Mouse (Mus musculus) ES-Bruce4 (cell line): ENCODE measurements around the gene Rps6ka2. TPM values are rescaled to one million over a fixed set of nuclear protein-coding genes. Genes with fewer than 3 reads are reported as not detected.
"Not testable (repeated sequence)": the region's sequence is repeated elsewhere in the genome, so short reads cannot be mapped to it uniquely, and the experiment has no call there.

Experiments
- H3K27ac ChIP-seq: 2 replicates; pipeline ENCODE4 v1.5.1; 2012; ENCODE audit warnings: low read length, inconsistent platforms; ENCODE audit not compliant: insufficient read depth
- H3K27me3 ChIP-seq: 2 replicates; pipeline ENCODE4 v1.6.1; 2012; ENCODE audit warnings: mild to moderate bottlenecking, low read length, inconsistent platforms; ENCODE audit not compliant: control insufficient read depth, poor library complexity, insufficient read depth, severe bottlenecking
- H3K36me3 ChIP-seq: 2 replicates; pipeline ENCODE4 v1.6.1; 2012; ENCODE audit warnings: inconsistent platforms, mild to moderate bottlenecking, low read length, moderate library complexity; ENCODE audit not compliant: control insufficient read depth, poor library complexity, insufficient read depth, severe bottlenecking
- H3K4me1 ChIP-seq: one replicate; pipeline ENCODE4 v1.8.1; 2011; ENCODE audit warnings: low read length; ENCODE audit not compliant: control insufficient read depth, insufficient read depth
- H3K4me3 ChIP-seq: 2 replicates; pipeline ENCODE4 v1.5.1; 2011; ENCODE audit warnings: low read depth, mild to moderate bottlenecking, low read length
- H3K9ac ChIP-seq: 2 replicates; pipeline ENCODE4 v1.6.1; 2012; ENCODE audit warnings: low read depth, mild to moderate bottlenecking, inconsistent platforms; ENCODE audit not compliant: poor library complexity, severe bottlenecking
- H3K9me3 ChIP-seq: replicated peaks from 2 replicates; pipeline ENCODE4 v1.6.1; 2012; ENCODE audit warnings: mild to moderate bottlenecking, low read length, inconsistent platforms; ENCODE audit not compliant: control insufficient read depth, poor library complexity, insufficient read depth, severe bottlenecking
- CTCF ChIP-seq: IDR thresholded peaks from one replicate; pipeline ENCODE4 v1.8.1; 2011; ENCODE audit warnings: low read depth, low read length
- EP300 ChIP-seq: IDR thresholded peaks from 2 replicates; pipeline ENCODE4 v1.6.1; 2011; ENCODE audit warnings: low read depth, low read length; ENCODE audit not compliant: insufficient read depth
- POLR2A ChIP-seq: IDR thresholded peaks from one replicate; pipeline ENCODE4 v1.8.1; 2011; ENCODE audit warnings: low read length; ENCODE audit not compliant: insufficient read depth
- polyA plus RNA-seq: library from polyadenylated mRNA; stranded (reverse); fragments of >200 nt; gene quantifications from 2 replicates; pipeline ENCODE4 v1.2.4, GENCODE M21; 2011; ENCODE audit warnings: low read depth; ENCODE audit not compliant: missing spikeins, insufficient read depth, insufficient read length

The Rps6ka2 gene
- polyA plus RNA-seq, 1 experiment: 26.6 TPM

- TF ChIP-seq POLR2A (no peak), EP300 (no peak), CTCF (no peak)
- H3K9me3 ChIP-seq: no peaks in the 10 kb centered on the region
- no peak overlapping the region for H3K9ac ChIP-seq
- no peak overlapping the region for H3K27ac ChIP-seq
- H3K27me3 ChIP-seq: no peaks in the 10 kb centered on the region
- H3K4me3 ChIP-seq: no peak overlapping the region
- H3K4me1 ChIP-seq: peaks cover 2% of the 10 kb centered on the region
- H3K36me3 ChIP-seq: no peaks in the 10 kb centered on the region
These were observed 8.3 kb downstream of the Rps6ka2 start for GRCm38 (mm10) chr17:7178196-7178595.

- no peaks in the 10 kb centered on the region for H3K9me3 ChIP-seq
- peaks cover 2% of the 10 kb centered on the region for H3K4me1 ChIP-seq
- H3K27ac ChIP-seq: no peak overlapping the region
- H3K27me3 ChIP-seq: no peaks in the 10 kb centered on the region
- H3K9ac ChIP-seq: no peak overlapping the region
- no peaks in the 10 kb centered on the region for H3K36me3 ChIP-seq
- TF ChIP-seq EP300 (no peak), CTCF (no peak), POLR2A (no peak)
- no peak overlapping the region for H3K4me3 ChIP-seq
These were observed 12.3 kb downstream of the Rps6ka2 start for GRCm38 (mm10) chr17:7182187-7182586.

- H3K9ac ChIP-seq, H3K36me3 ChIP-seq, H3K9me3 ChIP-seq, H3K27me3 ChIP-seq, H3K4me3 ChIP-seq, H3K27ac ChIP-seq, H3K4me1 ChIP-seq: not testable (repeated sequence)
These were observed 17.1 kb downstream of the Rps6ka2 start for GRCm38 (mm10) chr17:7187037-7187436.

DNA sequence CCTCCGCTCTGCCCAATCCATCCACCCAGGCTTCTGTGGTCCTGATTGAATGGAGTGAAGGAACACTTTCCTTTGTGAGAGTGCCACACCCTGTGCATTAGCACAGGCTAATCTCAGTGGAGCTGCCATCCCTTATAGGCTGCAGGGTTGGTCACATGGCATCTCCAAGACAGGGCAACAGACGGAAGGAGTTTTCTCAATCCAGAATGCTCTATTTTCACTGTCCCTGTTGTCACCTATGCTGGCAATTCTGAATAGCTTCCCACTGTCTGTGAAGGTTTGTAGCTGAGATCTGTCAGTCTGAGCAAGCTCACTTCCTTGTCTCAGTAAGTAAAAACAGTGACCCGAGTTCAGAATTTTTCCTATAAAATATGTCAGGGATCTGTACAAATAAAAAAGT lies 19.5 kb downstream of the Rps6ka2 start:
- Histone ChIP-seq H3K4me1 (no peaks in the 10 kb centered on the region), H3K27me3 (no peaks in the 10 kb centered on the region), H3K4me3 (no peak overlapping the region), H3K9me3 (no peaks in the 10 kb centered on the region), H3K36me3 (no peaks in the 10 kb centered on the region), H3K27ac (no peak overlapping the region), H3K9ac (no peak overlapping the region)
- TF ChIP-seq POLR2A: no peak
- no peak for TF ChIP-seq EP300
- no peak for TF ChIP-seq CTCF

DNA sequence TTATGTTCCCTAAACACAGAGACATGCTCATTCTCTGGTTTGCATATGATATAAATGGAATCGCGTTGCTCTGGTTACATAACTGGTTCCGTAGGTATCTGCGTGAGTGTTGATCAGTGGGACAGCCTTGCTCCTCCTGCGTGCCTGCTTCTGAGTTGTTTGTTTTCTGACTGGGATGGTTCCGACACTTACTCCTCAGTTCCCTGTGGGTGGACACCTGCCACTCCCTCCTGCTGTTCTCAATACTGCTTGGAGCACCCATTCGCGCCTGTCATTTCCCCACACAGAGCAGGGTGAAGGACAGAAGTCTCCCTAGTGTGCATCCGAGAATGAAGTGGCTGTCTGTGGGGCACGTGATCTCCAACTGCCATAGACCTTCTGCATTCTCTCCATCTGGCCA lies 20.1 kb downstream of the Rps6ka2 start:
- H3K9me3 ChIP-seq: no peaks in the 10 kb centered on the region
- H3K4me3 ChIP-seq: no peak overlapping the region
- no peak overlapping the region for H3K9ac ChIP-seq
- TF ChIP-seq CTCF: no peak
- no peak for TF ChIP-seq EP300
- H3K27me3 ChIP-seq: no peaks in the 10 kb centered on the region
- H3K4me1 ChIP-seq: no peaks in the 10 kb centered on the region
- no peaks in the 10 kb centered on the region for H3K36me3 ChIP-seq
- no peak overlapping the region for H3K27ac ChIP-seq

DNA sequence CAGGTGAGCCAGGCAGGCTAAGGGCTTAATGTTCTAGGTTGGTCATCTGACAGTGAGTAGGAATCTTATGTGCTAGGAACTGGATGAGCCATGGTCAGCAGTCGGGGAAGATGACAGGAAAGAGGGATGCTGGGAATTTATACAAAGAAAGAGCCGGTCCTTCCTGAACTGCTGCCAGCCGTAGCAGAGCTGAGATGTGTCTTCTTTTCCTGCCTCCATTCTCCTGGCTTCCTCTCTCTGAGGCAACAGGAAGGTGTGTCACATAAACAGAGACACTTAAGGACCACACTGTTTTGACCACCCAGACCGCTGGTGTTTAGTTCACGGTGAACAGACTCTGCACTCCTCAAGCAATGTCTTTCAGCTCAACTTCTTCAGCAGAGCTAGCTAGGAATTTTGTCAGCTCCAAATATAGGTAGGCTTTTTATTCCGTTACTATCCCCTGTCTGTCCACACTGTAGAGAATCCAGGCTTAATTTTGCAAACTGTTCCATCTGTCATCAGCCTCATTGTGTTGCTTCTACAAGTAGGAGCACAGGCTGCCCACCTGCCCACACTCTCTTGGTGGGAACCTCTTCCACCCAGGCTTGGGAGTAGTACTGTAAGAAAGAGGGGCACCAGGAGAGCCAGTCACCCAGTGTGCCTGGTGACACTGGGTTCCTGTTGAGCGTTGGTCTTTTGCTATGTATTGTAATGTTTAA lies 24.4 kb downstream of the Rps6ka2 start:
- Histone ChIP-seq H3K4me1 (peaks cover 11% of the 10 kb centered on the region), H3K27ac (no peak overlapping the region), H3K36me3 (no peaks in the 10 kb centered on the region), H3K4me3 (no peak overlapping the region), H3K9me3 (no peaks in the 10 kb centered on the region), H3K27me3 (no peaks in the 10 kb centered on the region), H3K9ac (no peak overlapping the region)
- TF ChIP-seq CTCF: no peak
